9 mouse cellular contexts compared by ENCODE assay signal in the genomic region with DNA sequence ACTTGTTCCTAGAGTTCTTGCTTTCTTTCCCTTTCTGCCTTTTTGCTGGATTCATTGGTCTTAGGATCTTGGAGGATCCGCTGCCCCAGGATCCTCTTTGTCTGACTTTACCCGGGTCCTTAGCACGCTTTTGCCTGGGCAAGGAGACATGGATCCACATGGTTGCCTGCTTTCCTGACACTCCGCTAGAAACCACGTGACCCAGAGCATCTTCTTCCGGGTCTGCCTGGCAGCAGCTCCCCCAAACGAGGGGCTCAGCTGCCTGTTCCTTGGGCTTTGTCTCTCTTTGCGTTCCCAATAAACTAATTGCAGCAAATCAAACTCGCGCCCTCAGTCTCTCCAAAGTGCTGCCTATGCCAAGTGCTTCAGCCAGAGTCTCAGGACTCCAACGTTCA. TPM values are rescaled to one million over a fixed set of nuclear protein-coding genes. Genes with fewer than 3 reads are reported as not detected.
DNase-seq lines count a peak whose midpoint lies in the region; ATAC-seq lines count a peak whose summit lies in the region.
"Had no signal": no experiment of that assay in that cellular context is flagged by ENCODE, and none has a peak within 500 bp of the region (broad histone marks: within the 10 kb centered on the region; RNA-seq: fewer than 3 reads in every experiment).

No protein-coding gene starts in this region.

- peak overlapping the region; percentile 69 for H3K4me2 ChIP-seq in heart, embryonic 13.5 days
- peak overlapping the region; percentile 67 for H3K4me2 ChIP-seq in hindbrain, embryonic 13.5 days
- peak overlapping the region; percentile 68 for H3K4me2 ChIP-seq in midbrain, embryonic 14.5 days (ENCODE audit: low read length)

- intact Hi-C loops in heart, postnatal 14 days (cut with DNase I), result no loop called here
- intact Hi-C loops in gastrocnemius, postnatal 14 days (cut with DNase I; ENCODE audit: low total_unique reads), result no loop called here

- no peak overlapping the region for H3K27ac ChIP-seq in heart, embryonic 13.5 days (replicated peaks)
- no peak overlapping the region for H3K27ac ChIP-seq in hindbrain, embryonic 13.5 days
- H3K27ac ChIP-seq in midbrain, embryonic 14.5 days (replicated peaks; ENCODE audit: low read depth, low read length), result no peak overlapping the region

- no peak for DNase-seq in heart, postnatal 14 days
- peak; percentile 33 for DNase-seq in embryo, embryonic 10.5 days (ENCODE audit: low spot score)
- DNase-seq in midbrain, embryonic 14.5 days, result peak; percentile 61
- no peak for DNase-seq in gastrocnemius, postnatal 14 days
- DNase-seq in kidney, adult 18-20 months, result no peak

- H3K4me1 ChIP-seq in heart, embryonic 13.5 days, result peaks cover 13% of the 10 kb centered on the region
- peaks cover 13% of the 10 kb centered on the region for H3K4me1 ChIP-seq in hindbrain, embryonic 13.5 days (replicated peaks)
- peaks cover 12% of the 10 kb centered on the region for H3K4me1 ChIP-seq in midbrain, embryonic 14.5 days (ENCODE audit: control insufficient read depth, insufficient read depth, low read length)

- peaks cover 57% of the 10 kb centered on the region for H3K27me3 ChIP-seq in heart, embryonic 13.5 days (replicated peaks)
- 0 out of 2 replicates have a peak, but pooled peaks cover 12% of the 10 kb centered on the region for H3K27me3 ChIP-seq in hindbrain, embryonic 13.5 days
- H3K27me3 ChIP-seq in midbrain, embryonic 14.5 days (ENCODE audit: control insufficient read depth, insufficient read depth, low read length), result no peaks in the 10 kb centered on the region; the same call in 1 of the 2 replicates

- 36% methylated on average over 11 of the region's 11 CpGs for WGBS in heart, embryonic 13.5 days
- 30% methylated on average over 11 of the region's 11 CpGs for WGBS in hindbrain, embryonic 13.5 days
- WGBS in midbrain, embryonic 14.5 days, result 32% methylated on average over 11 of the region's 11 CpGs

- peak overlapping the region; percentile 37 for H3K4me3 ChIP-seq in heart, embryonic 13.5 days
- H3K4me3 ChIP-seq in hindbrain, embryonic 13.5 days, result peak overlapping the region; percentile 31
- peak overlapping the region; percentile 26 for H3K4me3 ChIP-seq in midbrain, embryonic 14.5 days (replicated peaks; ENCODE audit: low read depth, low read length)

- H3K9me3 ChIP-seq in heart, embryonic 13.5 days, result no peaks in the 10 kb centered on the region
- H3K9me3 ChIP-seq in hindbrain, embryonic 13.5 days, result no peaks in the 10 kb centered on the region
- H3K9me3 ChIP-seq in midbrain, embryonic 14.5 days (ENCODE audit: control insufficient read depth, low read length), result no peaks in the 10 kb centered on the region

- H3K9ac ChIP-seq in heart, embryonic 13.5 days, result 0 out of 2 replicates have a peak overlapping the region, but pooled peaks have one; percentile 33
- peak overlapping the region; percentile 63 for H3K9ac ChIP-seq in hindbrain, embryonic 13.5 days
- peak overlapping the region; percentile 37; the same call in 1 of the 2 replicates for H3K9ac ChIP-seq in midbrain, embryonic 14.5 days (replicated peaks; ENCODE audit: low read length)

- ATAC-seq in heart, embryonic 13.5 days (ENCODE audit: extremely low read depth, insufficient number of reproducible peaks, low FRiP score, low TSS enrichment), result no peak
- ATAC-seq in hindbrain, embryonic 13.5 days (ENCODE audit: low FRiP score), result no peak
- ATAC-seq in midbrain, embryonic 14.5 days (ENCODE audit: low FRiP score, low TSS enrichment), result no peak
- ATAC-seq in megakaryocyte progenitor cell, adult 5-6 weeks (replicated peaks; ENCODE audit: poor library complexity), result no peak

- H3K36me3 ChIP-seq in heart, embryonic 13.5 days, result no peaks in the 10 kb centered on the region
- no peaks in the 10 kb centered on the region for H3K36me3 ChIP-seq in hindbrain, embryonic 13.5 days
- H3K36me3 ChIP-seq in midbrain, embryonic 14.5 days (ENCODE audit: control insufficient read depth, insufficient read depth, low read length), result no peaks in the 10 kb centered on the region

RNA-seq across cellular contexts. Expression of a gene that starts 6.4 kb away (rescaled TPM):
- not detected in 2 replicates for polyA plus RNA-seq in heart, embryonic 13.5 days (2015; fragmentation: Nextera tagmentation; extraction: Ambion mirVana)
- total RNA-seq in heart, postnatal 14 days (2021), result not detected
- not detected in 2 replicates for polyA plus RNA-seq in hindbrain, embryonic 13.5 days (2015; fragmentation: Nextera tagmentation; extraction: Ambion mirVana)
- 0.11 and 0.12 TPM in 2 replicates for polyA plus RNA-seq in midbrain, embryonic 14.5 days (2014; fragmentation: Nextera tagmentation; extraction: Ambion mirVana)
- not detected for total RNA-seq in gastrocnemius, postnatal 14 days (2021)
- not detected in 2 replicates for total RNA-seq in megakaryocyte progenitor cell, adult 5-6 weeks (2015)
- not detected in 2 replicates for total RNA-seq in megakaryocyte progenitor cell, adult 5-6 weeks (2017)
- polyA plus RNA-seq: gonadal fat pad, adult 2 months had no signal

RNA-seq across cellular contexts. Expression of a gene that starts 11.6 kb away (rescaled TPM):
- not detected in 2 replicates for polyA plus RNA-seq in heart, embryonic 13.5 days (2015; fragmentation: Nextera tagmentation; extraction: Ambion mirVana)
- total RNA-seq in heart, postnatal 14 days (2021), result not detected
- not detected in 2 replicates for polyA plus RNA-seq in hindbrain, embryonic 13.5 days (2015; fragmentation: Nextera tagmentation; extraction: Ambion mirVana)
- polyA plus RNA-seq in midbrain, embryonic 14.5 days (2014; fragmentation: Nextera tagmentation; extraction: Ambion mirVana), result not detected in 2 replicates
- total RNA-seq in gastrocnemius, postnatal 14 days (2021), result under 1 TPM in 1 of 2 experiments, not detected in 1; 0.14 TPM
- not detected in 2 replicates for total RNA-seq in megakaryocyte progenitor cell, adult 5-6 weeks (2015)
- 0.37 and 1.1 TPM in 2 replicates for total RNA-seq in megakaryocyte progenitor cell, adult 5-6 weeks (2017)
- polyA plus RNA-seq: gonadal fat pad, adult 2 months had no signal

RNA-seq across cellular contexts. Expression of a gene that starts 16.1 kb away (rescaled TPM):
- not detected in 2 replicates for polyA plus RNA-seq in heart, embryonic 13.5 days (2015; fragmentation: Nextera tagmentation; extraction: Ambion mirVana)
- not detected for total RNA-seq in heart, postnatal 14 days (2021)
- polyA plus RNA-seq in hindbrain, embryonic 13.5 days (2015; fragmentation: Nextera tagmentation; extraction: Ambion mirVana), result not detected in 2 replicates
- polyA plus RNA-seq in midbrain, embryonic 14.5 days (2014; fragmentation: Nextera tagmentation; extraction: Ambion mirVana), result not detected in 2 replicates
- total RNA-seq in gastrocnemius, postnatal 14 days (2021), result not detected
- total RNA-seq in megakaryocyte progenitor cell, adult 5-6 weeks (2015), result 0.29 TPM in 1 of 2 replicates, not detected in the other
- total RNA-seq in megakaryocyte progenitor cell, adult 5-6 weeks (2017), result not detected in 2 replicates
- polyA plus RNA-seq: gonadal fat pad, adult 2 months had no signal

RNA-seq across cellular contexts. Expression of a gene that starts 32.1 kb away (rescaled TPM):
- polyA plus RNA-seq in heart, embryonic 13.5 days (2015; fragmentation: Nextera tagmentation; extraction: Ambion mirVana), result not detected in 2 replicates
- total RNA-seq in heart, postnatal 14 days (2021), result not detected
- not detected in 2 replicates for polyA plus RNA-seq in hindbrain, embryonic 13.5 days (2015; fragmentation: Nextera tagmentation; extraction: Ambion mirVana)
- polyA plus RNA-seq in midbrain, embryonic 14.5 days (2014; fragmentation: Nextera tagmentation; extraction: Ambion mirVana), result not detected in 2 replicates
- total RNA-seq in gastrocnemius, postnatal 14 days (2021), result not detected
- not detected in 2 replicates for total RNA-seq in megakaryocyte progenitor cell, adult 5-6 weeks (2015)
- not detected in 2 replicates for total RNA-seq in megakaryocyte progenitor cell, adult 5-6 weeks (2017)

RNA-seq across cellular contexts. Expression of a gene that starts 37.4 kb away (rescaled TPM):
- polyA plus RNA-seq in heart, embryonic 13.5 days (2015; fragmentation: Nextera tagmentation; extraction: Ambion mirVana), result not detected in 2 replicates
- total RNA-seq in heart, postnatal 14 days (2021), result not detected
- polyA plus RNA-seq in hindbrain, embryonic 13.5 days (2015; fragmentation: Nextera tagmentation; extraction: Ambion mirVana), result not detected in 2 replicates
- polyA plus RNA-seq in midbrain, embryonic 14.5 days (2014; fragmentation: Nextera tagmentation; extraction: Ambion mirVana), result not detected in 2 replicates
- total RNA-seq in gastrocnemius, postnatal 14 days (2021), result not detected
- 0.64 TPM in 1 of 2 replicates, not detected in the other for total RNA-seq in megakaryocyte progenitor cell, adult 5-6 weeks (2015)
- not detected in 2 replicates for total RNA-seq in megakaryocyte progenitor cell, adult 5-6 weeks (2017)
- polyA plus RNA-seq: gonadal fat pad, adult 2 months had no signal

Comparison
In these comparisons a context has a peak if more than half of its experiments do, and no peak if none do; other contexts are left out.
1. DNase-seq: peak in embryo, embryonic 10.5 days (single experiment) and midbrain, embryonic 14.5 days (single experiment); none in heart, postnatal 14 days (0 of 2), gastrocnemius, postnatal 14 days (single experiment) and kidney, adult 18-20 months (single experiment).
2. Peak in every context shown above with its lines, with median percentiles within 50 percentile points of each other: H3K4me2 ChIP-seq, H3K4me3 ChIP-seq and H3K9ac ChIP-seq.